Mouse (Mus musculus) megakaryocyte-erythroid progenitor cell, adult 5-6 weeks (primary cell): ENCODE data around the gene Sh2b1. TPM values are rescaled to one million over a fixed set of nuclear protein-coding genes. Genes with fewer than 3 reads are reported as not detected.
A peak's percentile ranks its signal among the peaks of the same experiment; 100 is the strongest.

Experiments
- ATAC-seq: replicated peaks from 2 replicates; pipeline ENCODE4 v1.8.0; 2016; ENCODE audit warnings: mild to moderate bottlenecking, inconsistent platforms; ENCODE audit not compliant: severe bottlenecking, poor library complexity, low FRiP score, low TSS enrichment
- total RNA-seq, 2 experiments: library from RNA; stranded (forward) in 1 of 2; stranded (reverse) in 1 of 2; fragments of 200-1000, 215-1000 nt in 1 of 2; fragments of >200 nt in 1 of 2; fragmentation: Nextera tagmentation in 1 of 2; gene quantifications; 2 replicates each; pipeline ENCODE4 v1.2.3; 2014 to 2017

The Sh2b1 gene
- total RNA-seq, 2 experiments from 2014 or later: 11.9 to 49.2 TPM

- peak; percentile 5; the same call in 1 of the 2 replicates for ATAC-seq
Observed at GRCm38 (mm10) chr7:126429503-126429898, 45.7 kb downstream of the Sh2b1 start.

DNA sequence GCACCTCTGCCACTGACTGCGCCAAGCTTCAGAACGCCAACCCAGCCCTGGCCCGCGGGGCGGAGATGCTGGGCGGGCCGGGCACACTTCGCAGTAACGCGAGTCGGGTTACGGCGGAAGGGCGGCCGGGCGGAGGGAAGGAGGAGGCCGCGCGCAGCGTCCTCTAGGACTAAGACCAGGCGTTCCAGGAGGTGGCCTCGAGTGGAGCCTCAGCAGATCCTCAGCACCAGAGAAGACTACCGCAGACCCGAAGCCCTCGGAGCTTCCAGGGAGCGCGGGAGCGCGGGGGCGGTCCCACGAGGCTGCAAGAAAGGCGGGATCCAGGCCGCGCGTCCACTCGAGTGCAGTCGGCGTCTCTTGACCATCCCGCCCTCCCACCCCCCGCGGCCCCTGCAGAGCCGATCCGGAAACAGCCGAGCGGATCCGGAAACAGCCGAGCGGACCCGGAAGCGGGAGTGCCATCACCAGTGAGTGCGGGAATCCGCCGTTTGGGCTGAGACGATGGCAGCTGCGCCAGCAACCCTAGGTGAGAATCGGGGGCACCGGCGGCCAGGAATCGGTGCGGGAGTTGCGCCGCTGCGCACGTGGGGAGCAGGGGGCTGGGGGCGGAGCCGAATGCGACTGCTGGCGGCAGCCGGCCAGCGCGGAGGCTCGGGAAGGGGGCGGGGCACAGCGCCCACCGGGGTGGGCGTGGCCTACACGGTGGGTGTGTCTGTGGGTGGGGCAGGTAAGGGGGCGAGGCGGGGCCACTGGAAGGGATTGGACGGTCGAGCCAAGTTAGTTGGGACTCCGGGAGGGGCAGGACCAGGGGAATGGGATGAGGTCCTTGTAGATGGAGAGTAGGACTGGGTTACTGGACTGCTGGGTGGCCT lies 46.4 kb downstream of the Sh2b1 start, which contains the start of gene Rabep2:
Gene Rabep2 (plus strand): TSS at position 129 of the 872 bp plus-strand sequence.
- ATAC-seq: peak; percentile 77

DNA sequence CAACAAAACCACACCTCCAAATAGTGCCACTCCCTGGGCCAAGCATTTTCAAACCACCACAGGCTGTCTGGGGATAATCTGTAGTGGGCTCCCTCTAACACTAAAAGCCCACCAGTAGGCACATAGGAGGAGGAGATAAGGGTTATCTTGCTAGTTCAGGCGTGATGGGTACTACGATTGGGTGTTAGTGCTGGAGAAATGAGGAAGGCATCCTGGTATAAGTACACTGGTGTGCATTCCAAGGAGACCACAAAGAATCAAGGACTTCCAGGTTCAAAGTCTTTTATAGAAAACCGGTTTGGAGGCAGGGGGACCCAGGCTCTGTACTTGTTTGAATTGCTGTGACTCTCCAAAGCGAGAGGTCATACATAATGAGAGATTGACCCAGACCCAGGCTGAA lies 47.1 kb downstream of the Sh2b1 start:
- ATAC-seq: peak; percentile 25

GRCm38 (mm10) chr7:126427323-126427860 lies 47.8 kb downstream of the Sh2b1 start:
- no peak for ATAC-seq

DNA sequence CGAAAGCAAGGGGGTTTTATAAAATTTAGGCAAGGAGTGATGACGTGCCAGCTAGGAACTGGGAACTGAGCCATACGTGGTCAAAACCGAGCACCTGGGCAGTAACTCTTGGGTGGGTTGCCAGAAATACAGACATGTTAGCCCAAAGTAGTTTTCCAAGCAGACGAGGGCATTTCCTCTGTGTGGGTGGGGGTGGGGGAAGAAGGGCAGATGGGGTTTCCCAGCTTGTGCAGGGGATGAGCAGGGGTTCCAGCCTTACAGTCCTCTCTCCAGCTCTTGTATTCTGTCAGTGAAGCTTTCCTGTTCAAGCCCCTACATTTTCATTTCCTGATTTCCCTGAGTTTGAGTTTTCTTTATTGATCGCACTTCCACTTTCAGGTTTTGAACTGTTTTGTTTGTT lies 51.1 kb downstream of the Sh2b1 start:
- no peak for ATAC-seq

- no peak for ATAC-seq
Observed at GRCm38 (mm10) chr7:126421756-126422155, 53.5 kb downstream of the Sh2b1 start.

DNA sequence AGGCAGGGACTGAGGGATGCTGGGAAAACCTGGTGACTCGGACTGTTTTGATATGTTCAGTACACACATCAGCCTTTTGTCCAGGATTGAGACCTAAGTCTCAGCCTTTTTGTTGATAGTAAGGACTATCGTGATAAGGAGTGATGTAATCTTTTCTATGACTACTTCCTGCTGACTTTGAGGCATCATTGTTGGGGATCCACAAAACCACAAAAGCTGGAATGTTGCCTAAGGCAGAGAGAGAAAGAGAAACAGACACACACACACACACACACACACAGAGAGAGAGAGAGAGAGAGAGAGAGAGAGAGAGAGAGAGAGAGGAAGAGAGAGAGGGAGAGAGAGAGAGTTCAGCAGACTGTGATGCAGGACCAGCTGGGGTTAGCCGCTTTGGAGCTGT lies 56.7 kb downstream of the Sh2b1 start:
- no peak for ATAC-seq

GRCm38 (mm10) chr7:126417606-126418005 lies 57.6 kb downstream of the Sh2b1 start:
- no peak for ATAC-seq

GRCm38 (mm10) chr7:126417045-126417444 lies 58.2 kb downstream of the Sh2b1 start:
- no peak for ATAC-seq

Other genes starting within 250 kb of the Sh2b1 start
- gene Sbk1, start 202.8 kb downstream of the Sh2b1 start, total RNA-seq (2014; fragmentation: Nextera tagmentation): 6.6 and 7.0 TPM in 2 replicates
- gene Sbk1, start 202.8 kb downstream of the Sh2b1 start, total RNA-seq (2017): 2.9 and 5.2 TPM in 2 replicates
- 17.3 and 28.3 TPM in 2 replicates for gene Lat, start 105.9 kb downstream of the Sh2b1 start, total RNA-seq (2014; fragmentation: Nextera tagmentation)
- 9.3 and 11.0 TPM in 2 replicates for gene Lat, start 105.9 kb downstream of the Sh2b1 start, total RNA-seq (2017)
- 24.7 and 30.7 TPM in 2 replicates for gene Spns1, start 98.0 kb downstream of the Sh2b1 start, total RNA-seq (2014; fragmentation: Nextera tagmentation)
- 5.2 and 8.3 TPM in 2 replicates for gene Spns1, start 98.0 kb downstream of the Sh2b1 start, total RNA-seq (2017)
- gene Nfatc2ip, start 78.7 kb downstream of the Sh2b1 start, total RNA-seq (2014; fragmentation: Nextera tagmentation): 14.9 and 32.5 TPM in 2 replicates
- gene Nfatc2ip, start 78.7 kb downstream of the Sh2b1 start, total RNA-seq (2017): 17.8 and 18.9 TPM in 2 replicates
- 1.7 and 16.4 TPM in 2 replicates for gene Cd19, start 60.5 kb downstream of the Sh2b1 start, total RNA-seq (2014; fragmentation: Nextera tagmentation)
- gene Cd19, start 60.5 kb downstream of the Sh2b1 start, total RNA-seq (2017): 0.28 TPM in 1 of 2 replicates, not detected in the other
- 10.2 and 13.9 TPM in 2 replicates for gene Rabep2, start 46.7 kb downstream of the Sh2b1 start, total RNA-seq (2014; fragmentation: Nextera tagmentation)
- 11.5 and 14.0 TPM in 2 replicates for gene Rabep2, start 46.7 kb downstream of the Sh2b1 start, total RNA-seq (2017)
- gene Atp2a1, start 12.3 kb downstream of the Sh2b1 start, total RNA-seq (2014; fragmentation: Nextera tagmentation): 2.3 TPM in 1 of 2 replicates, not detected in the other
- 0.15 and 0.61 TPM in 2 replicates for gene Atp2a1, start 12.3 kb downstream of the Sh2b1 start, total RNA-seq (2017)
- gene Tufm, start 11.9 kb upstream of the Sh2b1 start, total RNA-seq (2014; fragmentation: Nextera tagmentation): 128 and 168 TPM in 2 replicates
- 92.9 and 141 TPM in 2 replicates for gene Tufm, start 11.9 kb upstream of the Sh2b1 start, total RNA-seq (2017)
- 162 and 199 TPM in 2 replicates for gene Atxn2l, start 28.0 kb upstream of the Sh2b1 start, total RNA-seq (2014; fragmentation: Nextera tagmentation)
- 28.4 and 42.7 TPM in 2 replicates for gene Atxn2l, start 28.0 kb upstream of the Sh2b1 start, total RNA-seq (2017)
- gene Eif3c, start 91.0 kb upstream of the Sh2b1 start, total RNA-seq (2014; fragmentation: Nextera tagmentation): 193 and 244 TPM in 2 replicates
- gene Eif3c, start 91.0 kb upstream of the Sh2b1 start, total RNA-seq (2017): 286 and 298 TPM in 2 replicates
- gene Apobr, start 109.5 kb upstream of the Sh2b1 start, total RNA-seq (2014; fragmentation: Nextera tagmentation): 0.79 and 2.4 TPM in 2 replicates
- 0.89 and 2.4 TPM in 2 replicates for gene Apobr, start 109.5 kb upstream of the Sh2b1 start, total RNA-seq (2017)
- gene Cln3, start 110.4 kb upstream of the Sh2b1 start, total RNA-seq (2014; fragmentation: Nextera tagmentation): 24.5 and 43.7 TPM in 2 replicates
- 3.8 and 9.8 TPM in 2 replicates for gene Cln3, start 110.4 kb upstream of the Sh2b1 start, total RNA-seq (2017)
- not detected in 2 replicates for gene Il27, start 119.5 kb upstream of the Sh2b1 start, total RNA-seq (2014; fragmentation: Nextera tagmentation)
- gene Il27, start 119.5 kb upstream of the Sh2b1 start, total RNA-seq (2017): not detected in 2 replicates
- gene Nupr1, start 155.4 kb upstream of the Sh2b1 start, total RNA-seq (2014; fragmentation: Nextera tagmentation): 6.3 TPM in 1 of 2 replicates, not detected in the other
- 2.7 and 9.9 TPM in 2 replicates for gene Nupr1, start 155.4 kb upstream of the Sh2b1 start, total RNA-seq (2017)
- gene Sgf29, start 173.9 kb upstream of the Sh2b1 start, total RNA-seq (2014; fragmentation: Nextera tagmentation): 100 and 125 TPM in 2 replicates
- 37.4 and 51.0 TPM in 2 replicates for gene Sgf29, start 173.9 kb upstream of the Sh2b1 start, total RNA-seq (2017)
- not detected in 2 replicates for gene Sult1a1, start 201.0 kb upstream of the Sh2b1 start, total RNA-seq (2014; fragmentation: Nextera tagmentation)
- not detected in 2 replicates for gene Sult1a1, start 201.0 kb upstream of the Sh2b1 start, total RNA-seq (2017)
- 212 and 218 TPM in 2 replicates for gene Bola2, start 220.0 kb upstream of the Sh2b1 start, total RNA-seq (2014; fragmentation: Nextera tagmentation)
- 107 and 179 TPM in 2 replicates for gene Bola2, start 220.0 kb upstream of the Sh2b1 start, total RNA-seq (2017)
- 3.7 and 9.3 TPM in 2 replicates for gene Slx1b, start 220.4 kb upstream of the Sh2b1 start, total RNA-seq (2014; fragmentation: Nextera tagmentation)
- gene Slx1b, start 220.4 kb upstream of the Sh2b1 start, total RNA-seq (2017): 2.9 and 3.0 TPM in 2 replicates
- gene Coro1a, start 232.4 kb upstream of the Sh2b1 start, total RNA-seq (2014; fragmentation: Nextera tagmentation): 31.8 and 35.5 TPM in 2 replicates
- 40.7 and 41.2 TPM in 2 replicates for gene Coro1a, start 232.4 kb upstream of the Sh2b1 start, total RNA-seq (2017)